Mouse (Mus musculus) kidney, embryonic 14.5 days (tissue): ENCODE data around the gene Lmnb2. TPM values are rescaled to one million over a fixed set of nuclear protein-coding genes. Genes with fewer than 3 reads are reported as not detected.

Source experiments
- ATAC-seq: fragments of 200-750 bp; cut with Nextera tagmentation; 2 replicates; pipeline ENCODE4 v1.8.0; 2017; ENCODE audit warnings: moderate number of reproducible peaks, mild to moderate bottlenecking, moderate TSS enrichment, moderate library complexity; ENCODE audit not compliant: low FRiP score, low TSS enrichment
- H3K27ac ChIP-seq: fragments of 300-500 bp; sonication (generic); 2 replicates; pipeline ENCODE4 v1.5.1; 2014; ENCODE audit warnings: low read depth, mild to moderate bottlenecking, low read length, moderate library complexity, mixed read lengths
- H3K27me3 ChIP-seq: fragments of 300-500 bp; sonication (generic); 2 replicates; pipeline ENCODE4 v1.6.1; 2014; ENCODE audit warnings: mild to moderate bottlenecking, low read length; ENCODE audit not compliant: control insufficient read depth, insufficient read depth
- H3K36me3 ChIP-seq: fragments of 300-500 bp; sonication (generic); 2 replicates; pipeline ENCODE4 v1.6.1; 2014; ENCODE audit warnings: low read length, mixed read lengths; ENCODE audit not compliant: control insufficient read depth, insufficient read depth
- H3K4me1 ChIP-seq: fragments of 300-500 bp; sonication (generic); 2 replicates; pipeline ENCODE4 v1.6.1; 2014; ENCODE audit warnings: low read length, mixed read lengths; ENCODE audit not compliant: control insufficient read depth, insufficient read depth
- H3K4me2 ChIP-seq: fragments of 300-500 bp; sonication (generic); replicated peaks from 2 replicates; pipeline ENCODE4 v1.6.1; 2014; ENCODE audit warnings: low read depth, mild to moderate bottlenecking, low read length
- H3K4me3 ChIP-seq: fragments of 300-500 bp; sonication (generic); 2 replicates; pipeline ENCODE4 v1.5.1; 2014; ENCODE audit warnings: mild to moderate bottlenecking, low read length
- H3K9ac ChIP-seq: fragments of 300-500 bp; sonication (generic); 2 replicates; pipeline ENCODE4 v1.6.1; 2014; ENCODE audit warnings: low read depth, mild to moderate bottlenecking, low read length, moderate library complexity
- H3K9me3 ChIP-seq: fragments of 300-500 bp; sonication (generic); 2 replicates; pipeline ENCODE4 v1.6.1; 2016; ENCODE audit warnings: low read length; ENCODE audit not compliant: control insufficient read depth
- WGBS: fragments of 180-500 bp; shearing (Covaris S2); extraction: QIAGEN DNeasy Blood & Tissue Kit; methylation state at CpG from one replicate; pipeline ENCODE4 v1.1.7; 2014; 5-methylcytosine and 5-hydroxymethylcytosine counted together
- polyA plus RNA-seq: library from polyadenylated mRNA; unstranded; fragments of >200 nt; fragmentation: Nextera tagmentation; extraction: Ambion mirVana; gene quantifications from 2 replicates; pipeline ENCODE4 v1.2.1, GENCODE M21; 2014

The Lmnb2 gene
- polyA plus RNA-seq, 1 experiment from 2014 or later: 17.1 TPM

- WGBS: 95% methylated on average over 4 of the region's 4 CpGs
- Histone ChIP-seq H3K4me3 (no peak overlapping the region), H3K27ac (no peak overlapping the region), H3K9ac (no peak overlapping the region), H3K27me3 (no peaks in the 10 kb centered on the region), H3K4me2 (no peak overlapping the region), H3K36me3 (peaks cover 57% of the 10 kb centered on the region), H3K9me3 (no peaks in the 10 kb centered on the region), H3K4me1 (0 out of 2 replicates have a peak, but pooled peaks cover under 1% of the 10 kb centered on the region)
- no peak for ATAC-seq
These were observed 6.7 kb downstream of the Lmnb2 start for GRCm38 (mm10) chr10:80911354-80911753.

- H3K36me3 ChIP-seq: peaks cover 66% of the 10 kb centered on the region
- no peak overlapping the region for H3K4me2 ChIP-seq
- ATAC-seq: no peak
- no peaks in the 10 kb centered on the region for H3K4me1 ChIP-seq
- H3K9me3 ChIP-seq: no peaks in the 10 kb centered on the region
- H3K27me3 ChIP-seq: no peaks in the 10 kb centered on the region
- 89% methylated on average over 22 of the region's 22 CpGs for WGBS
- no peak overlapping the region for H3K4me3 ChIP-seq
- no peak overlapping the region for H3K9ac ChIP-seq
- no peak overlapping the region for H3K27ac ChIP-seq
These were observed 8.5 kb downstream of the Lmnb2 start for GRCm38 (mm10) chr10:80909375-80910162.

GRCm38 (mm10) chr10:80904709-80905108 lies 13.3 kb downstream of the Lmnb2 start:
- Histone ChIP-seq H3K4me1 (peaks cover 2% of the 10 kb centered on the region), H3K27ac (no peak overlapping the region), H3K9ac (no peak overlapping the region), H3K27me3 (no peaks in the 10 kb centered on the region), H3K9me3 (no peaks in the 10 kb centered on the region), H3K36me3 (peaks cover 75% of the 10 kb centered on the region), H3K4me2 (no peak overlapping the region), H3K4me3 (no peak overlapping the region)
- no peak for ATAC-seq
- 92% methylated on average over 11 of the region's 11 CpGs for WGBS

GRCm38 (mm10) chr10:80904004-80904693 lies 13.9 kb downstream of the Lmnb2 start:
- H3K4me2 ChIP-seq: no peak overlapping the region
- H3K4me3 ChIP-seq: no peak overlapping the region
- no peak overlapping the region for H3K9ac ChIP-seq
- no peaks in the 10 kb centered on the region for H3K9me3 ChIP-seq
- H3K27ac ChIP-seq: no peak overlapping the region
- no peak for ATAC-seq
- peaks cover 72% of the 10 kb centered on the region for H3K36me3 ChIP-seq
- no peaks in the 10 kb centered on the region for H3K27me3 ChIP-seq
- peaks cover 7% of the 10 kb centered on the region for H3K4me1 ChIP-seq
- WGBS: 81% methylated on average over 28 of the region's 28 CpGs

GRCm38 (mm10) chr10:80903282-80903681 lies 14.8 kb downstream of the Lmnb2 start:
- ATAC-seq: no peak
- Histone ChIP-seq H3K36me3 (peaks cover 70% of the 10 kb centered on the region), H3K4me1 (peaks cover 9% of the 10 kb centered on the region), H3K9me3 (no peaks in the 10 kb centered on the region), H3K4me2 (no peak overlapping the region), H3K4me3 (no peak overlapping the region), H3K27ac (no peak overlapping the region), H3K9ac (no peak overlapping the region), H3K27me3 (no peaks in the 10 kb centered on the region)
- WGBS: 87% methylated on average over 10 of the region's 10 CpGs

GRCm38 (mm10) chr10:80902273-80902940 lies 15.6 kb downstream of the Lmnb2 start:
- Histone ChIP-seq H3K4me1 (peaks cover 9% of the 10 kb centered on the region), H3K9ac (no peak overlapping the region), H3K27ac (no peak overlapping the region), H3K9me3 (no peaks in the 10 kb centered on the region), H3K36me3 (peaks cover 64% of the 10 kb centered on the region), H3K4me3 (no peak overlapping the region), H3K4me2 (no peak overlapping the region), H3K27me3 (no peaks in the 10 kb centered on the region)
- ATAC-seq: no peak
- 93% methylated on average over 9 of the region's 9 CpGs for WGBS

GRCm38 (mm10) chr10:80901409-80902272 lies 16.4 kb downstream of the Lmnb2 start:
- peaks cover 59% of the 10 kb centered on the region for H3K36me3 ChIP-seq
- peak overlapping the region; percentile 14; the same call in 1 of the 2 replicates for H3K27ac ChIP-seq

More at GRCm38 (mm10) chr10:80901409-80902272, 16.4 kb downstream of the Lmnb2 start:
- H3K4me2 ChIP-seq: peak overlapping the region; percentile 31
- no peak for ATAC-seq
- WGBS: 89% methylated on average over 19 of the region's 19 CpGs
- no peaks in the 10 kb centered on the region for H3K9me3 ChIP-seq
- peaks cover 9% of the 10 kb centered on the region for H3K4me1 ChIP-seq
- H3K9ac ChIP-seq: peak overlapping the region; percentile 34; the same call in 1 of the 2 replicates
- H3K27me3 ChIP-seq: no peaks in the 10 kb centered on the region
- peak overlapping the region; percentile 14; the same call in 1 of the 2 replicates for H3K4me3 ChIP-seq
